Mouse (Mus musculus) c-Kit-positive CD71-positive TER-119-negative erythroid progenitor cells, embryonic 14.5 days (primary cell): ENCODE measurements around the gene Poc1b.
"Not testable (repeated sequence)": the region's sequence is repeated elsewhere in the genome, so short reads cannot be mapped to it uniquely, and the experiment has no call there.

Experiments
- DNase-seq: peaks from one replicate; pipeline ENCODE4 v3.0.0-alpha.2; 2013; ENCODE audit warnings: low read depth

Poc1b gene

DNA sequence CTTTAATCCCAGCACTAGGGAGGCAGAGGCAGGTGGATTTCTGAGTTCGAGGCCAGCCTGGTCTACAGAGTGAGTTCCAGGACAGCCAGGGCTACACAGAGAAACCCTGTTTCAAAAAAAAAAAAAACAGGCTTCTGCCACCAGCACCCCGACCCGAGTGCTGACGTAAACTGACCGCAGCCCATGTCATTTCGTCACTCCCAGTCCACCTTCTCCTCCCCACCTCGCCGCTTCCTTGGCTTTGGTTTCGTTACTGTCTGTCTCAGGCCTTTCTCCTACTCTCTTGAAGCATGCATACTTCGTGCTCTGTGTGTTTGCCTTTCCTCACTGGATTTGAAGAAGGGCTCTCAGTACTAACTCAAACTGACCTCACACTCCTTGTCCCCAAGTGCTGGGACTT, 50.9 kb downstream of the Poc1b start:
- not testable (repeated sequence) for DNase-seq

- DNase-seq: peak; percentile 28
Measured at GRCm38 (mm10) chr10:99161987-99162582, 55.2 kb downstream of the Poc1b start.

- no peak for DNase-seq
Measured at GRCm38 (mm10) chr10:99163002-99163401, 56.2 kb downstream of the Poc1b start.

GRCm38 (mm10) chr10:99164871-99165477, 58.1 kb downstream of the Poc1b start:
- DNase-seq: no peak

GRCm38 (mm10) chr10:99165751-99166282, 59.0 kb downstream of the Poc1b start:
- DNase-seq: no peak

GRCm38 (mm10) chr10:99166392-99166791, 59.6 kb downstream of the Poc1b start:
- DNase-seq: no peak

DNA sequence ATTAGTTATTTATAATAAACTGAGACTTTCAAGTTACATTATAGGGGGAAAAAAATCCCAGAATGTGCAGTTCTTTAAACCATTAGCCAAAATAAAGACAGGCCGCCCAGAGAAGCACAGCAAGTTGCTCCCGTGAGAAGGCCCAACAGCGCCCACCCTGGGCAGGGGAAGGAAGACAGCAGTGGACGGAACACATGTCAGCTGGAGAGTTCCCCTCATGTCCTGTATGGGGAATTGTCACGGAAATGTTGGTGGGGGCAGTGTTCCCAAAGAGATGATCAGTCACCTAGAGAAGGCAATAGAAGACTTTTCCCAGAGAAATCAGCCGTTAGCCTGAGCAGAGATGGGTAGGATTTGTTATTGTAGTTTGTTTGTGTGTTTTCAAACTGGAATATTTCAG, 61.6 kb downstream of the Poc1b start:
- no peak for DNase-seq

DNA sequence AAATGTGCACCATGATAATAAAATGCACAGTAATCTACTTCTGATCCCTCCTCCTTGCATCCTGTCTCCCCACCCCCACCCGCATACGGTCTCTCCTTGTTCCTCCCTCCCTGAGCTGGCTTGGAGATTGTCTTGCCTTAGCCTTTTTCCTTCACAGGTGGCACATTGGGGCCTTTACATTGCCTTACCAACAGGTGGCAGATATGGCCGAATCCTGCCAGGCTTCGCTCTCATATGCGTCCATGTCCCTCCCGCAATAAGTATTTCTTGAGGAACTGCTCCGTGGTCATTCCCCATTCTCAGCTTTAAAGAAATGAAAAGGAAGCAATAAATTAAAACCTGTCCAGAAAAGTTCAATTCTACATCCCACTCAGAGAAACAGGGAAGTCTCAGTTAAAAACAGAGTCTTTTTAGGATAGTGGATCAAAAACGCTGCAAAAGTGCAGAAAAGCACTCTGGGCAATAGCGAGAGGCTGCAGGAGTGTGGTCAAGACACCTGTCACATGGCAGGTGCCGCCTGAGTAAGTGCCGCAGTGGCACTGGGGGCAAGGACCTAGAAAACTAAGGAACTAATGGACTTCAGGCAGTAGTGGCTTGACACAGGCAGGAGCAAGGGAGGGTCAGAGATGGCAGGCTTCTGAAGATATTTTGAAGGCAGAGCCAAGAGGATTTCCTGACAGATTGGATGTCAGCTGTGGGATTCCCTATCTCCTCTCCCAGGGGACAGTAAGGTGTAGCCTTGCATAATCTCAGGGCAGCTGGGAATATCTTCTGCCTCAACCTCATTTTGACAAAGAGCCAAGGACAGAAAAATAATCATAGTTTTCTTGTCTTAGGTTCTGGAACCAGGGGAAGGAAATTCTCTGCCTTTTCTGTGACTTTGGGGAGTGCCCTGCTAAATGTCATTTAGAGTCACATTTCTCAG, 62.3 kb downstream of the Poc1b start:
- no peak for DNase-seq

DNA sequence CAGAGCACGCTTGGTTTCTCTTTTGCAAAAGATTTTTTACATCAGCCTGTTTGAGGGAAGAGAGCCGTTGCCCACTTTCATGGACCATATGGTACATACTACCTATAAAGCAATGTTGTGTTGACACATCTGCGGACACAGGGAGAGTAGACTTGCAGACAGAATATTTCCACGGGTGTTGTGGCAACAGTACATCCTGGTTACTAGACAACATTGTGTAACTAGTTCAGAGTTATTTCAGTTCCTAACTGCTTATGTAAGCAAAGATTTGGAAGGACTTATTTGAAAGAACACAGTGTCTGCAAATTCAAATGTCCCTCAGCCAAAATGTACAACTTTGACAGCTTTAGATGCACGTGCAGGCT, 62.9 kb downstream of the Poc1b start:
- no peak for DNase-seq

GRCm38 (mm10) chr10:99171961-99172497, 65.2 kb downstream of the Poc1b start:
- no peak for DNase-seq

- no peak for DNase-seq
Measured at GRCm38 (mm10) chr10:99172906-99173507, 66.2 kb downstream of the Poc1b start.

- no peak for DNase-seq
Measured at GRCm38 (mm10) chr10:99176911-99177310, 70.1 kb downstream of the Poc1b start.

DNA sequence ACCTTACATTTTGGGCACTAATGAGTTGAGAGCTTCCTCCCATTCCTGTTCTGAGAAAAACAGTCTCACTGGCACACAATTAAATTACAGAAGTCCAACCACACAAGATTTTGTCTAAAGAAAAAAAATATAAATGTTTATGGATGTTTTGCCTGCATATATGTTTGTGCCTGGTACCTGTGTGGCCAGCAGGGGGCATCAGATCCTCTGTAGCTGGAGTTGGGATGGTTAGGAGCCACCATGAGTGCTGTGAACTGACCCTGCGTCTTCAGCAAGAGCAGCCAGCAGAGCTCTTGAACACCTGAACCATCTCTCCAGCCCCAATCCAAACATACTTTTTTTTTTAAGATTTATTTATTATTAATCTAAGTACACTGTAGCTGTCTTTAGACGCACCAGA, 71.3 kb downstream of the Poc1b start:
- no peak for DNase-seq

- DNase-seq: no peak
Measured at GRCm38 (mm10) chr10:99179122-99179521, 72.3 kb downstream of the Poc1b start.

GRCm38 (mm10) chr10:99179566-99179965, 72.7 kb downstream of the Poc1b start:
- no peak for DNase-seq

GRCm38 (mm10) chr10:99181497-99181896, 74.7 kb downstream of the Poc1b start:
- no peak for DNase-seq

- no peak for DNase-seq
Measured at GRCm38 (mm10) chr10:99182107-99182506, 75.3 kb downstream of the Poc1b start.

DNA sequence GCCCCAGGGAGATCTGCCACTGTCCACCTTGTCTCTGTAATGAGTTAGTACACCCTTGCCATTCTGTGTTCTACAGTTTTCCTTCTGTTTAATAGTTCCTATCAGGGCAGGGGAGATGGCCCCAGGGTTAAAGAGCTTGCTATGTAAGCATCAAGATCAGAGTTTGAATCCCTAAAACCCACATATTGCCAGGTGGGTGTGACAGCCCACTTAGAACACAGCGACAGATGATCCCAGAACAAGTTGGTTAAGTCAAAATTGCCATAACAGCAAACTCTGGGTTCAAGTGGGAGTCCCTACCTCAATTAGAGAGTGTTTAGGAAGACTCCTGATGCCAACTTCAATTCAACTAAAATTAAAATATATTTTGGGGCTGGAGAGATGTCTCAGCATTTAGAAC, 81.3 kb downstream of the Poc1b start:
- no peak for DNase-seq

- DNase-seq: no peak
Measured at GRCm38 (mm10) chr10:99188656-99189603, 82.1 kb downstream of the Poc1b start.

GRCm38 (mm10) chr10:99190798-99191197, 84.0 kb downstream of the Poc1b start:
- DNase-seq: peak; percentile 29

DNA sequence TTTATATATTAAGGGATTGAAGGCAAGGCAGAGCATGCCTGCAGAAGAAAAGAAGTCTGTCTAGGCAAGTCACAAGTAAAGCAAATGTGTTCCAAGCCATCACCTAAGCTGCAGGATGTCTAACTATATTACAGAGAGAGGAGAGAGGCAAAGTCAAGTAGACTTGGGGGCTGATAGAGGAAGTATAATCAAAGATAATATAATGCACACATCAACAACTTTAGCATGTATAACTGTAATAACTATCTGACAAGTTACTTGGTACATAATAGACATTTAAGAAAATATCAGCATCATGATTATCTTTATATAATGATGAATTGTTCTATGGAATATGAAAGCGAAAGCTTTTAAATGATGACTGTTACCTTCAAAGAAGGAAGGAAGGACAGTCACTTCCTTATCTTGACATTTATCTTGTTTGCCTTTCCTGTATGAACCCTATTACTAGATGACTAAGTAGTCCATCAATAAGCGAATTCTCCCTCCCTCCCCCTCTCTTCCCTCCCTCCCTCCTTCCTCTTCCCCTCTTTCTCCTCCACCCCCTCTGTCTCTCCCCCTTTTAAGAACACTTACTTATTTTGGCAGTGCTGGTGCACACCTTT, 87.7 kb downstream of the Poc1b start:
- no peak for DNase-seq
